Mouse (Mus musculus): Measurements from ENCODE around the gene Micu1.
"Not testable (repeated sequence)": the region's sequence is repeated elsewhere in the genome, so short reads cannot be mapped to it uniquely, and the experiment has no call there.

Micu1 gene

DNA sequence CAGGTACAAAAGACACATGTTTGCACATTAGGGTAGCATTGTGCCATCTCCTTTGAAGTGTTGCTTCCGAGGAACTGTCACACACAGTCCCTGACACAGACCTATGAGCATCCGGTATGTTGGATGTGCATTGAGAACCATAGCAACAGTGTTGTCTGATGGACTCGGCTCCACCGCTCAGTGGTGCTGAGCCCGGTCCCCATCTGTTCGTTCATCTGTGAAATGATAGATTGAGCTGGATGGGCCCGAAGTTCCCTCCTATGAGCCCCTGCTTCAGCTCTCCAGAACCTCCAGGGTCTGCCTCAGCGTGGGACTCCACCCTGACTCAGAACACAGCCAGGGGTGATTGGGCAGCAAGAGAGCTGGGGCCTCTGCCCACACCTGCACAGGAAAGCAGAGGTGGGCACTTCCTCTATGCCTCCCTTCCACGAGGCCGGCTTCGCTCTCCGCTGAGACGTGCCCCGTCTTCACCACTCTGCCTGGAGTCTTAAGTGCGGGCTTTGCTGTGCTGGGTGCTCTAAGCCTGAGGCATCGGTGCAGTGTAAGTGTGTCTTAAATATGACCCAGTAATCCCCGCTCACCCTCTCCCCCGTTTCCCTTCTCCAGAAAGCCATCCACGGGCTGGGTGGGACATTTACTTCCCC, 162.1 kb downstream of the Micu1 start:
- in situ Hi-C loops (cut with MboI; ENCODE audit: low pct_unique_long_range_greater_than_20kb in 1 of 2, low sequenced_read_pairs in 2 of 2, unreplicated experiment in 1 of 2), result no loop called here

DNA sequence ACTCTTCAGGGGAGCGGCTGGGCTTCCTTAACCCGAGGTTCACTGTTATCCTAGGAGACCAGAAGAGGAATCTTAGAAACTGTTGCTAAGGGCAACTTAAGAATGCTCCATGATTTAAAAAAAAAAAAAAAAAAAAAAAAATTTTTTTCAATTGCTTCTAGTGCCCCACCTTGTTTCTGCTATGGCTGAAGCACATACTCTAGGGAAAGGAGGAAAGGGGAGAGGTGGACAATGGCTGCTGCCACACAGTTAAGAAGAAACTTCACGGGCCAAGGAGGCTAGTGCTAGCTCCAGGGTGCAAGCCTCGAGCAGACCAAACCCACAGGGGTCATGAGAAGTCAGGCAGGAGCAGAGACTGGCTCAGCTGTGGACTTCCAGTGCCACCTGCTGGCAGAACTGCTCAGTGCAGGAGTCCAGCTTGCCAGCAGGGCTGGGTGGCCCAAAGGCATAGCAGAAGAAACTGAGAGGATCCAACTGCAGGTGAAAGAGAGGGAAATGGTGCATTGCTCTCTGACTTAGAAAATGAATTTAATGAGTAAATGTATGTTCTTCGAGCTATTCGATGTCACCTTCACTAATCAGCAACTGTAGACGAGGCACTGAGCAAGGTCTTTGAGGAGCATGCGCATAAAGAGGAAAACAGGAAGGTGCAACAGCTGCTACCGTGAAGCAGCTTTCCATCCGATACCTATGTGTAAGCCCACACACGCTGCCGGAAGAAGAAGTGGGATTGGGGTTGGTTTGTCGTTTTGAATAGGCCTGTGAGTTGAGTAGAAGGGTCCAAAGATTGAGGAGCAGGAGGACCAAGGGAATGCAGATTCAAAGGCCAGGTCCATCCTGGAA, 162.8 kb downstream of the Micu1 start:
- in situ Hi-C loops (cut with MboI; ENCODE audit: low pct_unique_long_range_greater_than_20kb in 1 of 2, low sequenced_read_pairs in 2 of 2, unreplicated experiment in 1 of 2), result no loop called here

DNA sequence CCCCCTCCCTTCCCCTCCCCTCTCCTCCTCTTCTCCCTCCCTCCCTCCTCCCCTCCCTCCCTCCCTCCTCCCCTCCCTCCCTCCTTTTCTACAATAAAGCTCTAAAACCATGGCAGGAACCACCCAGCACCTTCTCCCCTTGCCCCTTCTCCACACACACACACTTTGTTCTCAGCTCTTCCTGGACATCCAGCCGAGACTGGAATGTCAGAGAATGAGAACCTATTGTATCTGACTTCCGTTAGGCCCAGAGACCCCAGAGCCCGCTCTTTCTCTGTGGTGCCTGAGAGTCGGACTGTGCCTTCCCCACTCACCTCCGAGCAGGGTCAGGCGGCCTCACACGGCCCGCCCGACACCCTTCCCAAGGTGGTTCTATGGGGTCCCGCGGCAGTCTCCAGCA, 166.0 kb downstream of the Micu1 start:
- in situ Hi-C loops (cut with MboI; ENCODE audit: low pct_unique_long_range_greater_than_20kb in 1 of 2, low sequenced_read_pairs in 2 of 2, unreplicated experiment in 1 of 2), result no loop called here

DNA sequence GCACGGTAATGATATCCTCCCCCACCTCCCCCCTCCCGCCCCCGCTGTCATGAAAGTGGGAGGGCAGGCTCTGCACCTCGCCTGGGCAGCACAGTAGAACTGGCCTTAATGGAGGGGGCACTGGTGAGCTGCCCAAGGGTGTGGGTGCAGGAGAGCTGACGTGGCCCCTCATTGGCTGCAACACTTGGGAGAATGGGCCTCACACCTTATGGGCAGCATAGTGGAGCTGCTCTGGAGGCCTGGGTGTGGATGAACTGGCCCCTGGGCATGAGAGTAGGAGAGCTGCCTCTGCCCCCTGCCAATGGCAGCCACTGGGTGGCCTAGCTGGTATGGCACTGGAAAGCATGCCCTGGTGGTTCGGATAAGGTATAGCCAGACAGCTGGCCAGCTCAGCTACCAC, 167.8 kb downstream of the Micu1 start:
- in situ Hi-C loops (cut with MboI; ENCODE audit: low pct_unique_long_range_greater_than_20kb in 1 of 2, low sequenced_read_pairs in 2 of 2, unreplicated experiment in 1 of 2), result no loop called here

DNA sequence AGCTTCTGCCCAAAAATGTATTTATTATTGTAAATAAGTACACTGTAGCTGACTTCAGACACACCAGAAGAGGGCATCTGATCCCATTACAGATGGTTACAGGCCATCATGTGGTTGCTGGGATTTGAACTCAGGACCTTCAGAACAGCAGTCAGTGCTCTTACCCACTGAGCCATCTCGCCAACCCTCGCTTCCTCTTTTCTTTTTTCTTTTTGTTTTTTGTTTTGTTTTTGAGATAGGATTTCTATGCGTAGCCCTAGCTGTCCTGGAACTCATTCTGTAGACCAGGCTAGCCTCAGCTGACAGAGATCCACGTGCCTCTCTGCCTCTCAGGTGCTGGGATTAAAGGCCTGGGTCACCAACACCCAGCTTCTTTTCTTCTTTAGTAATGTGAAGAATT, 170.4 kb downstream of the Micu1 start:
- in situ Hi-C loops (cut with MboI; ENCODE audit: low pct_unique_long_range_greater_than_20kb in 1 of 2, low sequenced_read_pairs in 2 of 2, unreplicated experiment in 1 of 2), result not testable (repeated sequence)

DNA sequence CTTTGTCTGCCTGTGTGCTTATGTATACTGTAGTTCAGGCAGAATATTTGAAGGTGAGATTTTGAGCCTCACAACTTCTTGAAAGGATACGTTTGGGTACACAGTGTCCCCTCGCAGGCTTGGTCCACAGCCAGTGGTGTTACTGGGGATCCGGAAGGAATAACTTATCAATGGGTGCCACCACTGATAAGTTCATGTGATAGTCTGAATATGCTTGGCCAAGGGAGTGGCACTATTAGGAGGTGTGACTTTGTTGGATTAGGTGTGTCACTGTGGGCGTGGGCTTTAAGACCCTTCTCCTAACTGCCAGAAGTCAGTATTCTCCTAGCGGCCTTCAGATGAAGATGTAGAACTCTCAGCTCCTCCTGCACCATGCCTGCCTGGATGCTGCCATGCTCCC, 170.9 kb downstream of the Micu1 start:
- in situ Hi-C loops (cut with MboI; ENCODE audit: low pct_unique_long_range_greater_than_20kb in 1 of 2, low sequenced_read_pairs in 2 of 2, unreplicated experiment in 1 of 2), result no loop called here

DNA sequence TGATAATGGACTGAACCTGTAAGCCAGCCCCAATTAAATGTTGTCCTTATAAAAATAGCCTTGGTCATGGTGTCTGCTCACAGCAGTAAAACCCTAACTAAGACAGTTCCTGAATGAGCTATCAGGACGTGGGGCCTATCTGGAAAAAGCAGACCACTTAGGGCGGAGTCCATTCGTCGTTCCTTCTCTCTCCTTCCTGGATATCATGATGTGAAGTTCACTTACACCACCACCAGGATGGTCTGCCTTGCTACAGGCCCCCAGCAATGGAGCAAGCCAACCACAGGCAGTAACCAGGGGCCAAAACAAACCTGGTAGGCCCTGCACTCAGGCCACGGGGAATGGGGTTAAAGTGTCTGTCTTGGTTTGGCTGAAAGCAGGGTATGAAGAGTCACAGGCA, 171.3 kb downstream of the Micu1 start:
- in situ Hi-C loops (cut with MboI; ENCODE audit: low pct_unique_long_range_greater_than_20kb in 1 of 2, low sequenced_read_pairs in 2 of 2, unreplicated experiment in 1 of 2), result no loop called here

DNA sequence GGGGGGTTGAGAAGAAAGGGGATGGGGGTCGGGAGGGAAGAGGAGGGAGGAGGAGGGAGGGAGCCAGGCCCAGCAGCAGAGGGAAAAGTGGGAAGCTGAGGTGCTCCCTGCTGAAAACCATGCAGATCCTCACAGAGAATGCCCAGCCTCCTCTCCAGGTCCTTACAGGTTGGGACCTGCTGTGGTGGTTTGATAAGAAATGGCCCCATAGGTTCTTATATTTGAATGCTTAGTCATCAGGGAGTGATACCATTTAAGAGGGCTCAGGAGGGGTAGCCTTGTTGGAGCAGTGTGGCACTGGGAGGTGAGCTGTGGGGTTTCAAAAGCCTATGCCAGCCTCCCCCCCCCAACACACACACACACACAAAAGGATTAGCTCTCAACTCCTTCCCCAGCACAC, 173.1 kb downstream of the Micu1 start:
- in situ Hi-C loops (cut with MboI; ENCODE audit: low pct_unique_long_range_greater_than_20kb in 1 of 2, low sequenced_read_pairs in 2 of 2, unreplicated experiment in 1 of 2), result no loop called here

DNA sequence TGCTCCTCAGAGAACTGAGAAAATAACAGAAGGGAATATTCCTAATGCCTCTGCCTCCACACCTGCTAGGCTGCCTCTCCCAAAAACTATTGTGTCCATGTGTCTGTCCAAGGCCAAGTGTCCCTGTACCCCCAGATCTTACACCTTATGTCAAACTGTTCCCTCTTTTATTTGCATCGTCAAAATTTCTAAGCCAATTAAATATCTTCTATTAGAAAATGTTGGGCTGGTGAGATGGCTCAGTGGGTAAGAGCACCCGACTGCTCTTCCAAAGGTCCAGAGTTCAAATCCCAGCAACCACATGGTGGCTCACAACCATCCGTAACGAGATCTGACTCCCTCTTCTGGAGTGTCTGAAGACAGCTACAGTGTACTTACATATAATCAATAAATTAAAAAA, 174.4 kb downstream of the Micu1 start:
- in situ Hi-C loops (cut with MboI; ENCODE audit: low pct_unique_long_range_greater_than_20kb in 1 of 2, low sequenced_read_pairs in 2 of 2, unreplicated experiment in 1 of 2), result not testable (repeated sequence)

DNA sequence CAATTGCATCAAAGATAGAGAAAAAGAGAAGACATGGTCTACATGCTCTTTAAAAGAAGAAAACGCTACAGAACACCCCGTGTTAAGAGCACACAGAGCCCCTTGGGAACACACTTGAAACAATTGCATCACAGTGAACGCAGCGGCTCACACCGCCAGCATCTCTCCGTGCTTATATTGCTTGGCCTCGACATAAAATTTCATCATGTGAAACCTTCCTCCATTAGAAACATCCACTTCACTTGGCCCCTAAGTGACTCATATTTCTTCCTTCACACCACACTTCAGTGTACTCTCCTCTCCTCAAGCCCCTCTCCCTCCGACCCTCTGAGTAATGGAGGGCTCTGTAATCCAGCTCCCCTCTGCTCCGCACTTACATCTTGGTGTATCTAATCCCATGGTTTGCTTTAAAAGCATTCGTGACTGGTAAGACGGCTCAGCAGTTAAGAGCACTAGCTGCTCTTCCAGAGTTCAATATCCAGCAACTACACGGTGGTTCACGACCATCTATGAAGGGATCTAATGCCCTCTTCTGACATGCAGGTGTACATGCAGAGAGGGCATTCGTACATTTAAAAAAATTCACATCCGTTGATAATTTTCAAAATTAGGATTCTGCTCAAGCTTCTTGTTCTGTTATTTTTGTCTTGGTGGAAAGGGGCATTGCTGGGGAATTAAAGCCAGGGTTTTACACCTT, 175.3 kb downstream of the Micu1 start:
- in situ Hi-C loops (cut with MboI; ENCODE audit: low pct_unique_long_range_greater_than_20kb in 1 of 2, low sequenced_read_pairs in 2 of 2, unreplicated experiment in 1 of 2), result no loop called here

DNA sequence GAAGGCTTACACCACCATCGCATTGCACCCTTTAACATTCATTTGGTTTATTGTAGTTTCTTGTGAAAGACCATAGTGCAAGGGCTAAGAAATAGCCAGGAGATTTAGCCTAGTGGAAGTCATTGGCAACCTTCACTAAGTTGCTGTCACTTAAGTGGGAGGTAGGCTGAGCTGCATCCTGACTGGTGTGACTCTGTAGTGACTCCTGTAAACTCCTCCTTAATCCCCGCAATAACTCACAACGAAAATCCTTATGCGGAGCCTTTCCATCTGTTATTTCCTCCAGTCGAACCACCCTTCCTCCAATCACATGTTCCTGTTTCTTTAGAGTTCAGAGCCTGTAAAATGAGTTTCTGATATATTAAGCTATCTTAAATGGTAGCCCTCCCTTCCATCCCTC, 176.5 kb downstream of the Micu1 start:
- in situ Hi-C loops (cut with MboI; ENCODE audit: low pct_unique_long_range_greater_than_20kb in 1 of 2, low sequenced_read_pairs in 2 of 2, unreplicated experiment in 1 of 2), result no loop called here

DNA sequence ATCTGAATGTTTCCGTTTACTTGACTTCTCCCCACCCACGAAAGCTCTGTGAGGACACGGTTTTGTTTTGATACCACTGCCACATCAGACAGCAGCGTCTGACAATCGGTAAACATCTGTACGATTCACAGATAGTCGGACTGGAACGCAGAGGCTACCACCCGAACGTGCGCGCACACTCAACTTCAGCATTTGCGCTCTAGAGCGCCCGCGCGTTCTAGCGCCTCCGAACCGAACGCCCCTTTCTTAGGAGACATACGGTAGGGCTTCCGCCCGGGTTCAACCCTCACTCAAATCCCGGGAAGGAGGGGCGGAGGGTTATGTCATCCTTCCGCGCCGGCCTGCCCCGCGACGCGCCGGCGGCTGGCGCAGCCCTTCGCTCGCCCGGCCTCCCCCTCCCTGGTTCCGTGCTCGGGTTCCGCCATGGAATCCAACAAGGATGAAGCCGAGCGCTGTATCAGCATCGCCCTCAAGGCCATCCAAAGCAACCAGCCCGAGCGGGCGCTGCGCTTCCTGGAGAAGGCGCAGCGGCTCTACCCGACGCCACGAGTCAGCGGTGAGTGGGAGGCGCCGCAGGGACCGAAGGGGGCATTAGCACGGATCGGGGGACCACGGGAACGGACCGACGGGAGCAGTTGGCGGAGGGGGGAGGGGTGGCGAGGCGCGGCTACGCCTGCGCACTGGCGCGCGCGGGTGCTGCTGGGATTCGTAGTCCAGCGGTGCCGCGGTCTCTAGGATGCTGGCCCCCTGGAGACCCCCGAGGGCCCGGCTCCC, 177.2 kb downstream of the Micu1 start, which contains the start of gene Dnajb12:
Gene Dnajb12, plus strand, starts transcription at position 302 of the 774 bp plus-strand sequence.
- in situ Hi-C loops (cut with MboI; ENCODE audit: low pct_unique_long_range_greater_than_20kb in 1 of 2, low sequenced_read_pairs in 2 of 2, unreplicated experiment in 1 of 2), result no loop called here

DNA sequence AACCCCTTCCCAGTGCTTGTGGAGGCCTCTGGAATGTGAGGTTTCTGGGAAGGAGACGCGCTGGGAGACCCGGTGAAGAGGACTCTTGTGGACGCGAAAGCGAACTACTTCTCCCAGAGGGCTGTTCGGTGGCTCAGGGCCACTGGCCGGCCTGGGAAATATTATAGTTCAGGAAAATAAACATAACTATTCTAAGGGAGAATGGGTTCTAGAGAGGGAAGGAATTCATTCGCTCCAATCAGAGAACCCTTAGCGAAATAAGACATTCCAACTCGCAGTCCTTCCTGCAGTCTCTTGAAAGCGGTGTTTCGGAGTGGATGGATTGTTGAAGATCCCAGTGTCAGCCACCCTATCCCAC, 177.7 kb downstream of the Micu1 start:
- in situ Hi-C loops (cut with MboI; ENCODE audit: low pct_unique_long_range_greater_than_20kb in 1 of 2, low sequenced_read_pairs in 2 of 2, unreplicated experiment in 1 of 2), result no loop called here

DNA sequence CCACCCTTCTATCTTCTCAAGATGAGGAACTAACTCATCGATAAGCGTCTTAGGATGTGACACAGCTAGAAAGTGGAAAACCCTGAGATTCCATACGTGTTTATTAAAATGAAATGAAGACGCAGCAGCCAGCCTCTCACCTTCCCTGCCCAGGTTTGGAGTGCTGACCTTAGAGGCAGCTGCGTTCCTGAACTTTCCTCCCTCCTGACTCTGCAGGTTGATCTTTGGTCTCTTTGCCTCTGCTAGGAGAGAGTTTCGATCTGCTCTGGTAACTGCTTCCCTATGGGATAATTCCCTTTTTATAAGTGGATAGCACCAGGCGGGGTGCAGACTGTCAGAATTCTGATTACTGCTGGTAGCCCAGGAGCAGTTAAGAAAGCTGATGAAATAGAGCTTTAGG, 178.6 kb downstream of the Micu1 start:
- in situ Hi-C loops (cut with MboI; ENCODE audit: low pct_unique_long_range_greater_than_20kb in 1 of 2, low sequenced_read_pairs in 2 of 2, unreplicated experiment in 1 of 2), result no loop called here

DNA sequence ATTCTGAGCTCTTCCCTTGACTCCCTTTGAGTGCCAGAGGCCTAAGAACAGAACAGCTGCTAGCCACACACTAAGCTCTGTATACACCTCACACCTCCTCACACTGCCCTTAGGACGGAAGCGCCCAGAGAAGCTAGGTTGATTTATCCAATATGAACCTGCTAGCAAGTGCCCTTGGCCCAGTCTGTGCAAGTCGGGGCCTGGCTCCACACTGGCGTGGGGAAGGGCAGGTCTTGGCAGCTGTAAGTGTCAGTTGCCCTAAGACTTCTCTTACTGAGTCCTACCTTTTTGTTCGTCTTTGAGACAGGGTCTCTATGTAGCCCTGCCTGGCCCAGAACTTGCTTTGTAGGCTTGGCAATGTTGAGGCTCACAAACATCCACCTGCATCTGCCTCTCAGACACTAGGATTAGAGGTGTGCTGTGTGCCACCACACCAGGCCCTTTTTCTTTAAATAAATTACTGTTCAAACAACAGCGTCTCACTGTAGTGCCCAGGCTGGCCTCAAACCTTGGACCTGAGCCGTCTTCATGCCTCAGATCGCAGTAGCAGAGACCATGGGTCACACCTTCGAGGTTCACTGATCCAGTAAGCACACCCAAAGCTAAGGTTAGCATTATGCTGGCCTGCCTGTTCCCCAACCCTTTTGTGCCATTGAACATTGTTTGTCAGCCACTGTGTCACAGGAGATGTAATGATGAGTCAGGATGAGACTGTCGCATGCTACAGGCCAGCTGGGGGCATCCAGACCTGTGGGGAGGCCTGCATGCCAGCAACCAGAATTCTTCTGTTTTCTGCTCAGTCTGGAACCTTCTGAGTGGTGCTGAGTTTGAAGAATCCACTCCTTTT, 182.3 kb downstream of the Micu1 start:
- in situ Hi-C loops (cut with MboI; ENCODE audit: low pct_unique_long_range_greater_than_20kb in 1 of 2, low sequenced_read_pairs in 2 of 2, unreplicated experiment in 1 of 2), result no loop called here

DNA sequence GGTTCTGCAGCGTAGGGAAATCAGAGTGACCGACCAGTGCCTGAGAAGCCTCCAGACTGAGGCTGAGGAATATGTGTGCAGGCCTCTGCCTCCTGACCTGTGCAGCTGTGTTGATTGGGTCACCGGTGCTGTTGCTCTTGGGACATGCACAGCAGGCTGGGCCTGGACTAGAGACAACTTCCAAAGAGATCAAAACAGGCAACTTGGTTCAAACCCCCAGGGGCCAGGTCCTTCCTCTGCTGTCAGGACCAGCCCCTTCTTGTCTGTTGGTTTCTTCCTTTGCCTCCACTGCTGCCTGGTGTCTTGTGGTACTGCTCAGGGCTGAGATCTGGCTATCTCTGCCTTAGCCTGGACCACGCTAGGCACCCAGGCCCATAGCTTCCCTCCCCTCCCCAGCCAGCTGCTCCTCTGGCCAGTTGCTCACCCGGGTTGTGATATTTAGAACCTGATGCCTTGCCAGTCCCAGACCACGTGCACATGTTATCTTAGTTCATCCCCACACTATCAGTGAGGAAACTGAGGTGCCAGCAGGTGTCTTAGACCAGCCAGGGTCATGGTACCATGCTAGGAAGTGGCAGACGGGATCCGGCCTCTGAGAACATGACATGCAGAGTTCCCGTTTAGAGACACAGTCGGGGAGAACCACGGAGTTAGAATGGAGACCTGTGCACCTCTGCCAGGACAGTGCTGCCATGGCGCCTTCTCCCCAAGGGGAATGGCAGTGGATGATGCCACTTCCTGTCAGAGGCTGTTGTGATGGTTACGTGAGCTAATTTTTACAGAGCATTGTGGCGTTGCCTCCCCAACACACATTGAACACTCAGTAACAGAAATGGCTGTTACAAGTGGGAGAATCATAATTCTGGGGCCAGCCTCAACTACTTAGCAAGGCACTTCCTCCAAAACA, 183.2 kb downstream of the Micu1 start:
- in situ Hi-C loops (cut with MboI; ENCODE audit: low pct_unique_long_range_greater_than_20kb in 1 of 2, low sequenced_read_pairs in 2 of 2, unreplicated experiment in 1 of 2), result no loop called here

DNA sequence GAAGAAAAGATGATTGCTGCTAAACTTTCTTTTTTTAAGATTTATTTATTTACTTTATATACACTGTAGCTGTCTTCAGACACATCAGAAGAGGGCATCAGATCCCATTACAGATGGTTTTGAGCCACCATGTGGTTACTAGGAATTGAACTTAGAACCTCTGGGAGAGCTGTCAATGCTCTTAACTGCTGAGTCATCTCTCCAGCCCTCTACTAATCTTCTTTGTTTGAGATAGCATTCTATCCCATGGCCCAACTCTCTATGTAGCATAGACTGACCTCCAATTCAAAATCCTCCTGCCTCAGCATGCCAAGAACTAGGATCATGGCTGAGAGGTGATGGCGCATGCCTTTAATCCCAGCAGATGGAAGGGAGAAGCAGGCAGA, 183.8 kb downstream of the Micu1 start:
- in situ Hi-C loops (cut with MboI; ENCODE audit: low pct_unique_long_range_greater_than_20kb in 1 of 2, low sequenced_read_pairs in 2 of 2, unreplicated experiment in 1 of 2), result no loop called here

Measured in mouse embryonic stem cell (cell line).